Mouse (Mus musculus): ENCODE data around the gene Lck. TPM values are rescaled to one million over a fixed set of nuclear protein-coding genes. Genes with fewer than 3 reads are reported as not detected.

Gene Lck
- total RNA-seq, 2 experiments from 2014 or later: 9.1 to 9.3 TPM

DNA sequence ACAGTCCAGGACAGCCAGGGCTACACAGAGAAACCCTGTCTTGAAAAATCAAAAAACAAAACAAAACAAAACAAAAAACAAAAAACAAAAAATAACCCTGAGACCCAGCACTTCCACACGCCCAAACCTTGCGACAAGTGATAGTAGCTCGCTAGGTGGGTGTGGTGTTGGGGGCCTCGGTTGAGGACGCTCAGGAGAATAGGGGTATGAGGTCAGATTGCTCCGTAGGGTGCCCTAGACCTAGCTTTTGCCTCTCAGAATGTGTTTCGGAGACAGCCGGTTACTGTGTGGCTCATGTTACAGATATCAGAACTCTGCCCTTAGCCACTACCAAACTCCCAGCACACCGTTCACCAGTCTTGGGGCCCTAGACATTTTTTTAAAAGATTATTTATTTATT, 12.3 kb upstream of the Lck start:
- DNase-seq (ENCODE audit: low spot score in 2 of 2): no peak

DNA sequence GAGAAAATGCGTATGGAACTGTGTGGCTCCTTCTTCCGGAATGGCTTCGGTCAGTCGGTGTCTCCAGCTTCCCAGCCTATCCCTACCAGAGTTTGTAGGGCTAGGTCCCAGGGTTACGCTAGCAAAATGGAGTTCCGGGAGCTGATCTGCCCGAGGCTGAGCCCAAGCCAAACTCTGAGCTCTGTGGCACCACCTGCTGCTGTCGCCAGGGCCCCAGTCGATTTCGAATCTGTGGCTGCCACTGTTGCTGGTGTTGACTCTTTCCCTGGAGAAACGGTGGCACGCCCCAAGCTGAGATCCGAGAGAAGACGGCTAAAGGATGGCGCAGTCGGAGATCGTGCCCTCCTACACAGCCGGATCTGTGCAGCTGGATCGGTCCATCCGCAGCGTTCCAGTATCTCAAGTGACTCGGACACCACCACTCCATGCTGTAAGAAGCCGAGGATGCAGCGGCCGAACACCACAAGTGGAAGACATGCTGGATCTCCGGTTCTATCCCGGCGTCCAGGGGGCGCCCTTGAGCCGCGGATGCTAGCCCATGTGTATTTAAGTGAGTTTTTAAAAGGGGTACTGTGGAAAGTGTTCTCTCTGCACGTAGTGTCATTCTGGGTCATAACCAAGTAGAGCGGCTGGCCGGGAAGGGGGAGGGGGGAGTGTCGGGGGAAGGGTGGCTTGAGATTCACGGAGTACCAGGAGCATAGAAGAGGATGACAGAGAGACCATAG, 11.6 kb upstream of the Lck start:
- peak; percentile 85 to 89 for DNase-seq (ENCODE audit: low spot score in 2 of 2)

DNA sequence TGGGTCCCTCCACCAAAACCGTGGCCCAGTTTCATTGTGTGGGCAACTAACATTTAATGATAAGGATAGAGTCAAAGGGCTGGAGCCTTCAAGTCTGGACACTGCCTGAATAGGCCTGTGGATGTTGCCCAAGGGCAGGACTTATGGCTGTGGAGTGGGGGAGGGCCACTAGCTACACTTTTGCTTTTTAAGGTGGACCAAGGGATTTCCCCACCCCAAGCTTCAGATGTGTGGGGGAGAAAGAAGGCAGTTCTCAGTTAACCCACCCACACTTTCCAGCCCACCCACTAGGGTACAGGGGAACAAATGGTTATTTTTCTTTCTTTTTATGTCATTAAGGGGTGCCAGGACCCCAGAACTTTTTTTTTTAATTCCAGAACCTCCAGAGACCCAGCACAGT, 10.9 kb upstream of the Lck start:
- DNase-seq (ENCODE audit: low spot score in 2 of 2): no peak

DNA sequence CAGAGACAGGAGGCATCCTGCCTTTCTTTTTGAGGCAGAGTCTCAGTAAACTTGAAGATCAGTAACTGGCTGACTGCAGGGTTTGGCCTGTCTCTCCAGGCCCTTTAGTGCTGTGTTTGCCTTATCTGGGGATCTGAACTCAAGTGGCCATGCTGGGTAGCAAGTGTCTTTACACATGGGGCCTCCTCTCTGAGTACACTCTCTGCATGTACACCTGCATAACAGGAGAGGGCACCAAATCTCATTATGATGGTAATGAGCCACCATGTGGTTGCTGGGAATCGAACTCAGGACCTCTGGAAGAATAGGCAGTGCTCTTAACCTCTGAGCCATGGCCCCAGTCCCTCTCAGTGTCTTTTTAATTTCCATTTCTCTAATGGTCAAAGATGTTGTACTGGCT, 8.8 kb upstream of the Lck start:
- DNase-seq (ENCODE audit: low spot score in 2 of 2): no peak

DNA sequence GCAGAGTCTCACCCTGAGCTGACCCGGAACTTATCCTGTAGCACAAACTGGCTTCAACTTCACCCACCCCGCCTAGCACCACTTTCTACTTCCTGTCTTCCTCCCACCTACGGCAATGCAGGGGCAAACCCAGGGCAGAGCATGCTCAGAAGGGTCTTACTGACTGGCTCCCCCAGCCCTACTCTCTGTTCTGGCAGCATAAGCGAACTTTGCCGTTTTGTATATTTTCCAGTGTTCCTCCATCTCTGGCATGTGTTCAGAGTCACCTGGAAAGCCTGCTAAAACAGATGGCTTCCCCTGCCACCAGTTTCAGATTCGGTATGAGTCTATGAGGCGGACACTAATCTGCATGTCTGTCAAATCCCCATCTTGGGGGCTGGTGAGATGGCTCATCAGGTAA, 6.9 kb upstream of the Lck start:
- no peak for DNase-seq (ENCODE audit: low spot score in 2 of 2)

DNA sequence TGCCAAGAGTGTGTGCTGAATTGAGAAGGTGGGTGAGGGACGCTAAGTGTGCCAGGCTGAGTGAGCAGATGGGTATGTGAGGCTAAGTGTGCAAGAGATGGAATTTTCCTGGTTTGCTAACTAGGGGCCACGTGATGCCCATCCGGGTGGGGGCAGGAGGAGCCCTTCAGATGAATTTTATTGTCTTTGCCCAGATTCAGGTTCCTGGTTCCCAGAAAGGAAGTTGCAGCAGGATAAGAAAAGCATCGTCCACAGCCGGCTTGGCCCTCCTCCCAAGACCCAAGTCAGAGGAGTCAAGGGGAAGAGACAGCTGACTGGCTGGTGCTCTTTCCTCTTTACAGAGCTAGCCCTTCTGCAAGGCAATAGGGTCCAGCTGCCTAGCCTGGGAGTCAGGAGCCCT, 5.0 kb upstream of the Lck start, which contains the start of gene Fam167b:
Fam167b (minus strand) TSS at position 84 of the 400 bp plus-strand sequence.
- DNase-seq (ENCODE audit: low spot score in 2 of 2): no peak

DNA sequence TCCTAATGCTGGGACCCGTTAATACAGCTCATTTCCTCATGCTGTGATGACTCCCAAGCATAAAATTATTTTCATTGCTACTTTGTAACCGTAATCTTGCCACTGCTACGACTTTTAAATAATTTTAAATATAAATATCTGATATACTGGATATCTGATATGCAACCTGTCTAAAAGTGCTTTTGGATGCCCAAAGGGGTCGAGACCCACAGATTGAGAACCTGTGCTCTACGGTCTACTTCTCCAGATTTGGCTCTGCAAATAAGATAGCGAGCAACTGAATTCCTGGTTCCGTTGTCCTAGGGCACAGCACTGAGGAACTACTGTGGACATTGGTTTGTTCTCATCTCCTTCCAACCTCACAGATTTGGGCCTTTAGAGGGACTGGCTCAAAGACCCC, 4.2 kb upstream of the Lck start:
- no peak for DNase-seq (ENCODE audit: low spot score in 2 of 2)

DNA sequence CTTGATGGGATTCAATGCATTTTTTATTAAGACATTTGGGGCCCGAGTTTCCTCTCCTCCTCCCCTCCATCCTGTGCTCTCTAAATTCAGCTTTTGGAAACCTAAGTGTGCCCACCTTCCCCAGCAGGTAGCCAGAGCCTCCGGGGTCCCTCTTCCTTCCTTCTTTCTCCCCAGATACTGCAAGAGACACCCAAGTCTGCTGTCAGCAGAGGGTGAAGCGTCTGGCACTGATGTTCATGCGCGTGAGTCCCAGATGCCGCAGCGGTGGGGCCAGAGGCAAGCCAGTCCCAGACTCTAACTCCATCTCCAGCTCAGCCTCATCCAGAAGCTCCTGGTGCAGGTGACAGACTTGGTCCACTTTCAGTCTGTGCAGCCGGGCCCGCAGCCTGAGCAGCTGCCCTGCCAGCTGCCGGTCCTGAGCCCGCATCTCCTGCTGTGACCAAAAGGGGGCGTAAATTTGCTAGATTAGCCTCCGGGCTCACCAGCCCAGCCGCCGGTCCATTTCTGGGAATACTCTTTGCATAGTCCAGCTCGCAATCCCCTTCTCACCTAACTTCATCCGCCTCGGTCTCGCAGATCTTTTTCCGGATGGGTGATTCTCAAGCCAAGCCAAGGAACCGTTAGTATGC, 3.5 kb upstream of the Lck start:
- DNase-seq (ENCODE audit: low spot score in 2 of 2): peak; percentile 77 to 78

DNA sequence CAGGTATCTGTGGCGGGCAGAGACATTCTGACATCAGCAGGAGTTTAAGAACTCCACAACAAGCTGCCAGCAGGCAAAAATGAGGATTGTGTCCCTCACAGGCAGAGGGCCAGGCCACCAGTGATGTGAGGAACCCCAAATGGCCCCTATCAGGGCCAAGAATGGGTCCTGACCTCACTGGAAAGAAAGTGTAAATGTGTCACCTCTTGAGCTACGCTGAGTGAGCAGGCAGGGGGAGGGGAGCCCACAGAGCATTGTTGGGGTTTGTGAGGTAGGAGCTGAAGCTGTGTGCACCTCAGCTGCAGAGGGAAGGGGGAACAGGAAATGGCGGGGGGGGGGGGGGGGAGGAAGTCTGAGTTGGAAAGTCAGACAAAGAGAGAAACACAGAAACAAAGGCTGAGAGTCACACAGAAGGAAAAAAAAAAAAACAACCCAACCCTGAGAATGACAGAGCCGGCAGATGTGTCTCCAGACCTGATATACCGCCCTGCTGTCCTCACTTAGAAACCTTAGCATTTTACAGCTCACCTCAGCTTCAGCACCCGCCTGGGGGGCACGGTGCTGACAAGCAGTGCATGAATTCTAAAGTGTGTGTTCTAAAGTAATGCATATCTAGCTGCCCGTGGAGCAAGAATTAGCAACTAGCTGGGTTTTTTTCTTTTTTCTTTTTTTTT, 1.9 kb upstream of the Lck start:
- DNase-seq (ENCODE audit: low spot score in 2 of 2): no peak

DNA sequence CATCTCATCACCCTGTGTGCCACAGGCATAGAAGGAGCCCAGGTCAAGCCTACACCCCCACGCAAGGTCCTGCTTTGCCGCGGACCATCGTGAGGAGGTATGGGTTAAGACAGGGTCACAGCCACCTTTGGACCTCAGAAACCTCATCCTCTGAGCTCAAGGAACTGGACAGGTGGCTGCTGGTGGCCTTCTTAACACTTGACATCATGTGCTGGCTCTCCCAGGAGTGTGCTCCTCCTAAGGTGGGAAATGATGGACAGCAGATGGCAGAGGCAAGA, 409 bp downstream of the Lck start:
- DNase-seq (ENCODE audit: low spot score in 2 of 2): no peak

DNA sequence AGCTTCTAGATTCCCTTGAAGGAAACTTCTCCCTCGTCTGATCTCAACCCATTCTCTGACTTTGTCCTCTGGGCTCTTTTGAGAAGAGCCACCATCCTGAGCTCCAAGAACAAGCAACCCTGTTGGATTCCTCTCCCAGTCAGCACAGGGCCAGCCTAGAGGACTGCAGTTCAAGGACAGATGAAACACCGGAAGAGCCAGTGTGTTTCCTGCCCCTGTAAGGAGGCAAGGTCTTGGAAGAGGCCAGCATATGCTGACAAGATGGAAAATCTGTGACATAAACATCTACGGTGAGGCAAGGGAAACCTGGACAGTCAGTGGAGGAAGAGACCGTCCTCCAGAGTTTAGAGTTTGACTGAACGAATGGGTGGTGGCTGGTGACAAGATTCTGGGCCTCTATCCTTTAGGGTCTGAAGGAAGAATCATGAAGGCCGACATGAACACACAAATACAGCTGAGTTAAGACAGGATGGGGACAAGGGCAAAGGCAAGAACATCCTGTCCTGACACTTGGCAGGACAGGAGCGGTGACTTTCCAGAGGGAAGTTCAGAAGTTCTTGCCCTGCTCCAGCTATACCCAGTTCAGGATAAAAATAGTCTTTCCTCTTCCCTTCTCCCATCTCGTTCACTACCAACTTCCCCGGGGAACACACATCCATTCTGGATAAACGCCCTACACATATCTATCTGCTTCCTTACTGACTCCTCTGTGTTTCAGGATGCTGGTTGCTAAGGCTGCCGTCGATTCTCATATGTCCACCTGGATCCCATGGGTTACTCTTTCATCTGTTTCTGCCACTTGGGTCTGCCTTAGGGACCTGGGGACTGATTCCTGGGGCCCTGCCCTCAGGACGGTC, 977 bp downstream of the Lck start:
- DNase-seq (ENCODE audit: low spot score in 2 of 2): no peak

DNA sequence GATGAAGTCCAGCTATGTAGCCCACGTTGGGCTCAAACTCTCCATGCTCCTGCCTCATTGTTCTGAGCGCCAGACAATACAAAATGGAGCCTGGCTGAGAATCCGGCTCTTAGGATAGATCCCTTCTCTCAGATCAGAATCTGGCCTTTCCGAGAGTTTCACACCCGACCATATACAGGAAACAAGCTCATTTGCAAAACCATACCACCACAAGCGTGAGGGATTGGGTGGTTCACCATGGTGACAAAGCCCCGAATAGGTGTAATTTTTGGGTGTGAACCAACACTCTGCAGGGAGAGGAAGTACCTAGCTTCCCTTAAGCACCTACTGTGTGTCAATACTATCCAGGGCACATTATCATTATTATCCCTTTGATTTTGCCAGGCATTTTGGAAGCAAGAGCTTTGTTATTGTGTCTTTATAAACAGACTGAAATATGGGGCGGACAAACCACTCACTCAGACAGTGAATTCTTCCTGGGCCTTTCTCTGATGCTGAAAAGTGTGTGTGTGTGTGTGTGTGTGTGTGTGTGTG, 1.8 kb downstream of the Lck start:
- no peak for DNase-seq (ENCODE audit: low spot score in 2 of 2)

DNA sequence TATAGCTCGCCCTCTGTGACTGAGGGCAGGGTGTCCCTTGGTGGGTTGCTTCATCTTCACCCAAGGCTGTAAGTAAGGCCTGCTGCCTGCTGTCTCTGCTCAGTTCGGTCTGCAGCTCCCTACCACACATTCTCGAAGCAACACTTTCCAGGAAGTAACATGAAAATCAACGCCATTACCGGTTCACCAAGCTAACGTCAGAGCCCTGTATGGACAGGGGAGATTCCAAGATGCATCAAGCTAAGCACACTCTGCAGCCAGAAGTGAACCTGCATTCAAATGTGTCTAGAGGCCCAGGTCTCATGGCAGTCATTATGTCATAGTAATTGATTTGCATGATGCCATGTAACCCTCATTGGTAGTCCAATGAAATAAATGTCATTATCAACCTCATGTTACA, 3.4 kb downstream of the Lck start:
- DNase-seq (ENCODE audit: low spot score in 2 of 2): no peak

DNA sequence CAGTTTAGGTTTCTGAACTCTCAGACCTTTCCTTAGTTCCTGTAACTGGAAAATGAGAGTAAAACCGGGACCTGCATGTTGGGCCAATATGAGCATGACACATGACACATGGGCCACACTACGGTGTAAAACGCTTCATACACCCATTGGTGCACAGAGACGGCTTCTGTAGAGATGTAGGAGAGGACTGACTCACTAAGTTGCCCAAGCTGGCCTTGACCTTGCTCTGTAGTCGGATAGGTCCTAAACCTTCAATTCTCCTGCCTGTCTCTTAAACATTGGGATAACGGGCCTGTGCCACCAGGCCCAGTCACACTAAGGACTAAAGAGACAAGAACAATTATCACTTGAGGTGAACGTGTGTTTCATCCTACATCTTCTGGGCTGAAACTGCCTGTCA, 5.1 kb downstream of the Lck start:
- no peak for DNase-seq (ENCODE audit: low spot score in 2 of 2)

DNA sequence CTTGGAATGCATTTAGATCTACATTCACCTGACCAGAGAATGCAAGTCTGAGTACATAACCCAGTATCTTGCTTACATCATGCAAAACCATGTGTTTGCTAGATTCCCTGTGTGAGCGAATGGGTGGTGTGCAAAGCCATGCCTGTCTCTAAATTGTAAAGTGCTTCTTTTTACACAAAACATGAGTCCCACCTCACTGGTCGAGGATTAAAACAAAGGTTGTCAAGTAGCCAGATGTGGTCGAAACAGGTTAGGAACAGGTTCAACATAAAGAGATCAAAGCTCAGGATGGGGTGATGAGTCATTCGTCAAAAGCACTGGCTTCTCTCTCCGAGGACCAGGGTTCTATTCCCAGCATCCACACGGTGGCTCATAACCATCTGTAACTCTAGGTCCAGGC, 8.3 kb downstream of the Lck start:
- DNase-seq (ENCODE audit: low spot score in 2 of 2): no peak

DNA sequence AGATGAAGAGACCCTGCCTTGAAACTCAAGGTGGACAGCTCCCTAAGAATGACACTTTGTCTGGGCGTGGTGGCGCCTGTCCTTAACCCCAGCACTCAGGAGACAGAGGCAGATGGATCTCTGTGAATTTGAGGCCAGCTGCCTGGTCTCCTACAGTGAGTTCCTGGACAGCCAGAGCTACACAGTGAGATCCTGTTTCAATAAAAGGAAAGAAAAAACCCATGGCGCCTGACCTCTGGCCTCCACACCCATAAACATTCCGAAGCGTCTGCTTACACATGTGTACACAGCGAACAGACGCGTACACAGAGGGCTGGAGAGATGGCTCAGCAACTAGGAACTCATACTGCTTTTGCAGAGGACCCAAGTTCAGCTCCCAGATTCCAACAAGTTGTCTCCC, 9.7 kb downstream of the Lck start:
- DNase-seq (ENCODE audit: low spot score in 2 of 2): no peak

DNA sequence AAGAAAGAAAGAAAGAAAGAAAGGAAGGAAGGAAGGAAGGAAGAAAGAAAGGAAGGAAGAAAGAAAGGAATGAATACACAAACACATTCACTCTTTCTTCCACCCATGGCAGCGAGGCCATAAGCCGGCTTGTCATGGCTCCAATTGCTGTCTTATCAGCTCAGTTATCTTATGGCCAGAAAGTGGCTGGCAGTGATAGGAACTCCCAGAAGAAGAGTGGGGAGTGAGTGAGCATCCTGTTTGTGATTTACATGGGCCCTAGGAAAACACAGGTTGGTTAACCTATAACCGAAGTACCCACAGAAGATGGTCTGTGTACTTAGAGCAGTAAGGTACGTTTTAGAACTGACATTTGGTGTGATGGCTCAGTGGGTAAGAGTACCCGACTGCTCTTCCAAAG, 12.3 kb downstream of the Lck start:
- no peak for DNase-seq (ENCODE audit: low spot score in 2 of 2)

DNA sequence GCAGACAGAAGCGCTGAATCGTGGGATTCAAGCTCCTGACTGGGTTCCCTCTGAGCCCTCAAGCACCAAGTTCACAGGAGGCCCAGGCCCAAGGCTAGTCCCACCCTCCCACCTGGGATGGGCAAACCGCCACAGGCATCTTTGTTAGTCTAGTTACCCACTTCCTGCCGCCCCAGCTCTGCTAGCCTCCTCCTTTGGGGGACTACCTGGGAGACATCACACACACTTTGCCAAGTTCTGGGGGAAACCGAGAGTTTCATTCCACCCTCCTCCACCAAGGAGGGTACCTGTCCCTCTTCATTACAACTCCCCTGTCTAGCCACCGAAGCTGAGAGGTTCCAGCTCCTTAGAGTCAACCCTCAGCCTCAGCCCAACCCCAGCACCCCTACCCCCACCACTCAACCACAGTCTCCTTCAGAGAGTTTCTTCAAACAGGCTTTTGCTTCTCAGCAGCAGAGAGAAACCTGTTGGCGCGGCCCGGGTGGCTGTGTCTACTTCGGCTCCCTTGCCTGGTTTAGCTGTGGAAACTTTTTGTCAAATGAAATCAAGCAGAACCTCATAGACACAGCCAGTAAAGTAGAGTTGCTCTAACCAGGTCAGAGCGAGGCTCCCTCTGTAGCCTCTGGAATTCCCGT, 15.0 kb downstream of the Lck start:
- DNase-seq (ENCODE audit: low spot score in 2 of 2): no peak

DNA sequence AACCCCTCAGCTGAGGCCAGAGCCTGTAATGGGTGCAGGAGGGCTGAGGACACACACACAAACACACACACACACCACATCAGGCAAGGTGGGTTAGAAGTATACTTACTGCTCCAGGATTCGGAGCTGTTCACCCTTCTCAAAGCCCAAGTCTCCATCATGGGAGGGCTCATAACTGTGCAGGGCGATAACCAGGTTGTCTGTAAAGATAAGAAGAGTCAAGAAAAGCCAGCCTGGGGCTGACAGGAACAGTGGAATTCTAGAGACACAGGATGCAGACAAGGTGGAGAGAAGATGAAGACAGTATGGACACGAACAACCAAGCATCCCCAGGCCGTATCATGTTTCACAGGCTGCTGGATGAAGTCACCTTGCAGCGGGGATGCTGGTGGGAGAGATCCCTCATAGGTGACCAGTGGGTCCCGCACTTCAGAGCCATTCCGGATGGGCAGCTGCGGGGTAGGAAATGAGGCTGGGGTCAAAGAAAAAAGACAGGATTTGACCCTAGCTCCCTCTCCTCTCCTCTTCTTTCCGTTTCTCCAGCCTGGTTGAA, 16.1 kb downstream of the Lck start:
- DNase-seq (ENCODE audit: low spot score in 2 of 2): no peak

DNA sequence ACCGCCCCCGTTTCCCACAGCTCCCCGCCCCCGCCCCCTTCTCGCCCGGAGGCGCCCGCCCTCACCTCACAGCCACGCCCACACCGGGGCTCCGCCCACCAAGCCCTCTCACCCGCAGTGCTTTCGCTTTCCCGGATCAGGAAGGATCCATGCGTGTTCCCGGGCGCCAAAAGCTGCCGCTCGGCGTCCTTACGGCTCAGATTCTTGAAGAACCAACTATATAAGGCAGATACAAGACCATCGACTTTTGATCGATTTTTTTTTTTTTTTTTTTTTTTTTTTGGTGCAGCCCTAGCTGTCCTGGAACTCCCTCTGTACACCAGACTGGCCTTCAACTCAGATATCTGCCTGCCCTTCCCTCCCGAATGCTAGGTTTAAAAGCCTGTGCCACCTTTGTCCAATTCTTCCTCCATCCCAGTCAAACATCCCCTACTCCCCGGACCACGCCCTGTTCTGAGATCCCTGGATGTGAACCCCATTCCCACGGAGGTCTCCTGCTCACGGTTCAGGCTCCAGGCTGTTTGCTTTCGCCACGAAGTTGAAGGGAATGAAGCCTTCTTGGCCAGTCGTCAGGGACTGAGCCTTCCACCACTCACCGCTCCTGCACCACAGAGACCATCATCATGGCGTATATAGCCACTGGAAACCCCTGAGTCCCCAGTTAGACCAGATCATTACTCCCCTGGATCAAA, 16.8 kb downstream of the Lck start:
- DNase-seq (ENCODE audit: low spot score in 2 of 2): peak; percentile 80 to 86

Measured in layer of hippocampus, postnatal 10 days (tissue).